Mouse (Mus musculus) embryonic facial prominence, embryonic 10.5 days (tissue): ENCODE measurements around the gene Col5a2. TPM values are rescaled to one million over a fixed set of nuclear protein-coding genes. Genes with fewer than 3 reads are reported as not detected.
"Not testable (repeated sequence)": the region's sequence is repeated elsewhere in the genome, so short reads cannot be mapped to it uniquely, and the experiment has no call there.

Experiments used
- DNase-seq: peaks from one replicate; pipeline ENCODE4 v3.0.0-alpha.2; 2017; ENCODE audit warnings: low spot score
- H3K27ac ChIP-seq: fragments of 300-500 bp; sonication (generic); replicated peaks from 2 replicates; pipeline ENCODE4 v1.5.1; 2016; ENCODE audit warnings: mild to moderate bottlenecking
- H3K27me3 ChIP-seq: fragments of 300-500 bp; sonication (generic); replicated peaks from 2 replicates; pipeline ENCODE4 v1.6.1; 2016; ENCODE audit warnings: low read depth, mild to moderate bottlenecking; ENCODE audit not compliant: poor library complexity, severe bottlenecking
- H3K36me3 ChIP-seq: fragments of 300-500 bp; sonication (generic); replicated peaks from 2 replicates; pipeline ENCODE4 v1.6.1; 2016; ENCODE audit warnings: mild to moderate bottlenecking, moderate library complexity
- H3K4me1 ChIP-seq: fragments of 300-500 bp; sonication (generic); 2 replicates; pipeline ENCODE4 v1.6.1; 2016
- H3K4me3 ChIP-seq: fragments of 300-500 bp; sonication (generic); 2 replicates; pipeline ENCODE4 v1.5.1; 2016; ENCODE audit warnings: mild to moderate bottlenecking, moderate library complexity
- H3K9me3 ChIP-seq: fragments of 300-500 bp; sonication (generic); 2 replicates; pipeline ENCODE4 v1.6.1; 2016; ENCODE audit warnings: mild to moderate bottlenecking
- WGBS: fragments of 180-500 bp; shearing (Covaris S2); methylation state at CpG from one replicate; pipeline ENCODE4 v1.1.7; 2016; 5-methylcytosine and 5-hydroxymethylcytosine counted together
- polyA plus RNA-seq: library from polyadenylated mRNA; unstranded; fragments of >200 nt; fragmentation: Nextera tagmentation; extraction: Ambion mirVana; gene quantifications from 2 replicates; pipeline ENCODE4 v1.2.1, GENCODE M21; 2016

Col5a2 gene
- polyA plus RNA-seq, 1 experiment from 2014 or later, result 26.0 TPM

- no peaks in the 10 kb centered on the region for H3K27me3 ChIP-seq
- no peak overlapping the region for H3K27ac ChIP-seq
- DNase-seq, result no peak
- 94% methylated on average over 1 of the region's 1 CpGs for WGBS
- no peaks in the 10 kb centered on the region for H3K9me3 ChIP-seq
- H3K4me1 ChIP-seq, result no peaks in the 10 kb centered on the region
- no peak overlapping the region for H3K4me3 ChIP-seq
- no peaks in the 10 kb centered on the region for H3K36me3 ChIP-seq
Observed at GRCm38 (mm10) chr1:45490451-45490850, 12.6 kb downstream of the Col5a2 start.

DNA sequence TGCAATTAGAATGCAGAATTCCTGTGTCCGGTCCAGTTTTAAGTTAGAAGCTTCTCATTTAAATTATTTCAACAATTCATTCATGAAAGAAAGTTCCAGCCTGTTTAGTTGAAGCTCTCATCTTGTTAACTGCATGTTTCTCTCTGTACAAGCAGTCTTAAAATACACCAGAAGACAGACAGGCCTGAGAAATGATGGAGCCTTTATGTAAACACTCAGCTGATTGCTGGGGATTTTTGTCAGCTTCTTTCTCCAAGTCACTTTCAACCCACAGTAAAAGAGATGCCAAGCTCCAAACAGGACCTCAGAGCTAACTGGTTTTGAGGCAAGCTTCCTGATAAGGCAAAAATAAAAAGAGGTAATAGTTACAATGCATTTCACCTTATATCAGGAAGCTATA is 14.8 kb downstream of the Col5a2 start:
- H3K27ac ChIP-seq, result no peak overlapping the region
- H3K9me3 ChIP-seq, result no peaks in the 10 kb centered on the region
- WGBS, result 88% methylated on average over 1 of the region's 1 CpGs
- no peaks in the 10 kb centered on the region for H3K36me3 ChIP-seq
- H3K4me3 ChIP-seq, result no peak overlapping the region
- H3K27me3 ChIP-seq, result no peaks in the 10 kb centered on the region
- no peaks in the 10 kb centered on the region for H3K4me1 ChIP-seq
- no peak for DNase-seq

DNA sequence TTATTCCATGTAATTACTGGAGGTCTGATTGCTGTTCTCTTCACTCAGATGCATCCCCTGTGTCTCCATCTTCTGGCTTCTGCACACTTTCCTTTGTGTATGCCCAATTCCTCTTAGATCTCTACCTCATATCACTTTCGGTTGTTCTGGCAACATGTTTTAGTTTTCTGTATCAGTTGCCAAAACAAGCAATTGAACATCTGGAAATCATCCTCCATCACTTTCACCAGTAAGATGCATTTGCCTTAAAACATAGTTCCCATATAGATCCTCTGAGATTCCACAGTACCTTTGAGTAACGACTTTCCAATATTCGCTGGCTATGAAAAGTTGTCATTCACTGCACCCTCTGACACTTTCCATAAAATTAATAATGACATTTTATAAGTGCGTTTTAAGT is 20.1 kb downstream of the Col5a2 start:
- Histone ChIP-seq H3K4me1 (no peaks in the 10 kb centered on the region), H3K36me3 (no peaks in the 10 kb centered on the region), H3K4me3 (no peak overlapping the region), H3K27ac (no peak overlapping the region), H3K27me3 (no peaks in the 10 kb centered on the region), H3K9me3 (no peaks in the 10 kb centered on the region)
- WGBS, result 87% methylated on average over 4 of the region's 4 CpGs
- DNase-seq, result no peak

DNA sequence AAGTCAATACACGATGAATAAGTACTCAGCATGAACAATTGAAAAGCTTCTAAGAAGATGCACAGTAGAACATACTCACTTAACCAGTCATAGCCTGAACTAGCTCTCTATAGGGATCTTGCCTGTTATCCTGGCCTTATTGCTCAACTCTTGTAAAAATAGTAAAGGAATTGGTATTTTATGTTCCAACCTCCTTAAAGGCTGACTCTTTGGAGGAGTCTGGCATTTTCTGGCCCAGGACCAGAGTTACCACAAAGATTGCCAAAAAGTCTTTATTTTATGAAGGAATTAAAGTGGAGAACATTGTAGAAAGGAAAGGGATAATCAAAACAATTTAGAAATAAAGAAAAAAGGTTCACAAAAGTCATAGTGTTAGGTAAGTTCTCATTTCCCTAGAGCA is 21.2 kb downstream of the Col5a2 start:
- Histone ChIP-seq H3K9me3 (no peaks in the 10 kb centered on the region), H3K4me1 (no peaks in the 10 kb centered on the region), H3K27ac (no peak overlapping the region), H3K4me3 (no peak overlapping the region), H3K27me3 (no peaks in the 10 kb centered on the region), H3K36me3 (no peaks in the 10 kb centered on the region)
- WGBS, result 94% methylated on average over 1 of the region's 1 CpGs
- DNase-seq, result no peak

GRCm38 (mm10) chr1:45479087-45479486 is 24.0 kb downstream of the Col5a2 start:
- no peaks in the 10 kb centered on the region for H3K36me3 ChIP-seq

GRCm38 (mm10) chr1:45472751-45473150 is 30.3 kb downstream of the Col5a2 start:
- H3K27ac ChIP-seq, result no peak overlapping the region
- 51% methylated on average over 4 of the region's 4 CpGs for WGBS
- no peaks in the 10 kb centered on the region for H3K4me1 ChIP-seq
- DNase-seq, result no peak
- H3K4me3 ChIP-seq, result no peak overlapping the region
- no peaks in the 10 kb centered on the region for H3K36me3 ChIP-seq
- no peaks in the 10 kb centered on the region for H3K27me3 ChIP-seq
- no peaks in the 10 kb centered on the region for H3K9me3 ChIP-seq

More at GRCm38 (mm10) chr1:45479087-45479486, 24.0 kb downstream of the Col5a2 start:
- H3K27ac ChIP-seq, result no peak overlapping the region
- H3K27me3 ChIP-seq, result no peaks in the 10 kb centered on the region
- H3K4me1 ChIP-seq, result no peaks in the 10 kb centered on the region
- no peaks in the 10 kb centered on the region for H3K9me3 ChIP-seq
- no peak overlapping the region for H3K4me3 ChIP-seq
- DNase-seq, result no peak

DNA sequence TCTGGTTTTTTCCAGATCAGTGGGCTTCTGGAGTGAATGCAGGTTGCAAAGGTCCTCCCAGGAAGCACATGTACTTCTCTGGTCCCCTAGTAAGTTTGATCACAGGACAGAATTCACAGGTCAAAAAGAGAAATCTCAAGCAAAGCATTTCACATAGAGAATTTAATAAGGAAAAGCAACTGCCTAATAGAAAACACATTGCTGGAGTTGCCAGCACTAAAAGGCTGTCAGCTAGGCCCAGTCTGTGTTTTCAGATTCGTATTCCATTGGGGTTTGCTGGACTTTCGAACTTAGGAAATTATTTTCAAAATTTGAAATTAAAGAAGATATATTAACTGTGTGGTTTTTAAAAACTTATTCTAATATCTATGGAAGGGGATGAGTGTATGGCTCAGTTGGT is 42.3 kb downstream of the Col5a2 start:
- Histone ChIP-seq H3K9me3 (no peaks in the 10 kb centered on the region), H3K4me3 (no peak overlapping the region), H3K27me3 (no peaks in the 10 kb centered on the region), H3K27ac (no peak overlapping the region), H3K4me1 (no peaks in the 10 kb centered on the region), H3K36me3 (no peaks in the 10 kb centered on the region)
- WGBS, result 63% methylated on average over 2 of the region's 2 CpGs
- no peak for DNase-seq

DNA sequence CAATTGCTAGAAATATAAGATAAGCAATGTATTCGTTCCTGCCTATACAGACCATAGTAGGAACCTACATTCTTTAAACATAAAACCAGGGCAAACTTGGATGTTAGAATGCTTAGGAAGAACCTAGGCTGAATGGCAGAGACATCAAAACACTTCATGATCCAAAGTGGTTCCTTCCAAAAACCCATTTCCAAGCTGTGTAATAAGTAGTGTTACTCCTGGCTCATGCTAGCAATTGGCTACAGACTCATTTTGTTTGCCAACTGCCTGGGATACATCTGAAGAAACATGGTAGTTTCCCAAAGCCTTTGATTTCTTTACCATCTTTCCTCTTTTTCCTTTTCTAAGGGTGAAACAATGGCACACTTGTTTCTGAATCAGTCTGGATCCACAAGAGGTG is 47.3 kb downstream of the Col5a2 start:
- H3K4me3 ChIP-seq, result no peak overlapping the region
- H3K36me3 ChIP-seq, result no peaks in the 10 kb centered on the region
- H3K27ac ChIP-seq, result no peak overlapping the region
- H3K27me3 ChIP-seq, result no peaks in the 10 kb centered on the region
- 85% methylated on average over 1 of the region's 1 CpGs for WGBS
- H3K4me1 ChIP-seq, result no peaks in the 10 kb centered on the region
- H3K9me3 ChIP-seq, result no peaks in the 10 kb centered on the region
- no peak for DNase-seq

GRCm38 (mm10) chr1:45448856-45449255 is 54.2 kb downstream of the Col5a2 start:
- no peak overlapping the region for H3K4me3 ChIP-seq
- 91% methylated on average over 1 of the region's 1 CpGs for WGBS

GRCm38 (mm10) chr1:45431922-45432321 is 71.2 kb downstream of the Col5a2 start:
- DNase-seq, result peak; percentile 32
- no peak overlapping the region for H3K27ac ChIP-seq
- no peaks in the 10 kb centered on the region for H3K9me3 ChIP-seq
- H3K36me3 ChIP-seq, result peaks cover 23% of the 10 kb centered on the region
- WGBS, result 33% methylated on average over 3 of the region's 3 CpGs
- no peaks in the 10 kb centered on the region for H3K4me1 ChIP-seq
- H3K4me3 ChIP-seq, result no peak overlapping the region
- H3K27me3 ChIP-seq, result no peaks in the 10 kb centered on the region

More at GRCm38 (mm10) chr1:45448856-45449255, 54.2 kb downstream of the Col5a2 start:
- no peak for DNase-seq
- Histone ChIP-seq H3K9me3 (no peaks in the 10 kb centered on the region), H3K4me1 (no peaks in the 10 kb centered on the region), H3K27ac (no peak overlapping the region), H3K36me3 (no peaks in the 10 kb centered on the region), H3K27me3 (no peaks in the 10 kb centered on the region)

- no peak overlapping the region for H3K27ac ChIP-seq
- H3K27me3 ChIP-seq, result no peaks in the 10 kb centered on the region
- H3K36me3 ChIP-seq, result peaks cover 23% of the 10 kb centered on the region
- no peaks in the 10 kb centered on the region for H3K9me3 ChIP-seq
- WGBS, result 93% methylated on average over 4 of the region's 4 CpGs
- no peak overlapping the region for H3K4me3 ChIP-seq
- DNase-seq, result no peak
- H3K4me1 ChIP-seq, result no peaks in the 10 kb centered on the region
Observed at GRCm38 (mm10) chr1:45430520-45430919, 72.6 kb downstream of the Col5a2 start.

DNA sequence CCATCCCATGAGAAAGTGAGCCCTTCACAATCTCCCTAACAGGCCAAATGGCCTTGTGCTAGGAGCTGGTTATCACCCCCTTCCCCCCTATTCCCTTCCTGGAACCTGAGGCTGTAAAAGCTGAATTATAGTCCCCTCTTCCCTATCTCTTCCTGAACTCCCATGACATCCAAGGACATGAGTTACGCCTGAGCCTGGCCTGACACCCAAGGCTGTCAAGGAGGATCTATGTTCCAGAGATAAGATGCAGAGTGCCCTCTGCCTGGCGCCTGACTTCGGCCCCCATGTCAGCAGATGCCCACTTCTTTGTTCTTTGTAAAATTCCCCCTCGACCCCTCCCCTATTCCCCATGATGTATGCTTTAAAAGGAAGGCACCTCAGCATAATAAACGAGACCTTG is 73.9 kb downstream of the Col5a2 start:
- 86% methylated on average over 5 of the region's 5 CpGs for WGBS
- H3K27me3 ChIP-seq, H3K4me3 ChIP-seq, H3K4me1 ChIP-seq, H3K27ac ChIP-seq, DNase-seq, H3K9me3 ChIP-seq: not testable (repeated sequence)
- H3K36me3 ChIP-seq, result peaks cover 23% of the 10 kb centered on the region

- Histone ChIP-seq H3K4me1 (no peaks in the 10 kb centered on the region), H3K27ac (no peak overlapping the region), H3K4me3 (no peak overlapping the region), H3K27me3 (no peaks in the 10 kb centered on the region), H3K36me3 (peaks cover 13% of the 10 kb centered on the region), H3K9me3 (no peaks in the 10 kb centered on the region)
- WGBS, result 84% methylated on average over 5 of the region's 5 CpGs
- DNase-seq, result no peak
Observed at GRCm38 (mm10) chr1:45423915-45424314, 79.2 kb downstream of the Col5a2 start.

DNA sequence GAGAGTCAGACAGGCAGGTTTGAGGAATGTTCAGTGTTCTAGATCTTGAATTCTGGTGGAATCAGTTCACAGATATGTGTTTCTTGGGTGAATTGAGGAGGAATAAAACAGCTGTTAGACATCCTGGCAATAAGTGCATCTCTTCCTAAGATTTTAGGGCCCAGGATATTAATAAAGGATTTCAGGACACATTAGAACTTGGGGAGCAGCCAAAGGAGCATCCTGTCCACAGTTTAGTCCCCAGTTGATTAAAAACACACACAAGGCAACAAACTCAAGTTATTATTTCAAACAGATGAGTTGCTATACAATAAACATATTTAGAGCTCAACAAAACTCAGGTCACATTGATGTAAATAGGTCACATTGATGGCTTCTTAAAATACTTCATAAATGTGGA is 82.5 kb downstream of the Col5a2 start:
- H3K9me3 ChIP-seq, result no peaks in the 10 kb centered on the region
- H3K27ac ChIP-seq, result no peak overlapping the region
- H3K4me3 ChIP-seq, result no peak overlapping the region
- no peaks in the 10 kb centered on the region for H3K4me1 ChIP-seq
- no peaks in the 10 kb centered on the region for H3K27me3 ChIP-seq
- no peak for DNase-seq
- H3K36me3 ChIP-seq, result peaks cover 9% of the 10 kb centered on the region
